Mouse (Mus musculus): Measurements from ENCODE around the gene Carmil2. TPM values are rescaled to one million over a fixed set of nuclear protein-coding genes. Genes with fewer than 3 reads are reported as not detected.

The Carmil2 gene
- polyA plus RNA-seq, 1 experiment, result 1.7 TPM

DNA sequence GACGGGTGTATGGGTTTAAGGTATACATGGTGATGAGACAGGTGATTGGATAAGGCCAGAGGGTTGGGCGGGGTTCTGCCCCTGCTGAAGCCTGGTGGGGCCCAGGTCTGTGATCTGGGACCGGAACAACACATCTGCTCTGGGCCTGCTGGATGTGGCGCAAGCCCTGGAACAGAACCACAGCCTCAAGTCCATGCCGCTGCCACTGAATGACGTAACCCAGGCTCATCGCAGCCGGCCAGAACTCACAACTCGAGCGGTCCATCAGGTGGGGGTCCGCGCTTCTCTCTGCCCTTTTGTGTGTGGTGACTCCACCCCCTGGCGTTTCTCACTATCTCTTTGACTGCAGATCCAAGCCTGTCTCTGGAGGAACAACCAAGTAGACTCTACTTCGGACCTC is 4.9 kb downstream of the Carmil2 start:
- TF ChIP-seq GATA1 (IDR thresholded peaks at IDR 0.05; ENCODE audit: low read length), result no peak

DNA sequence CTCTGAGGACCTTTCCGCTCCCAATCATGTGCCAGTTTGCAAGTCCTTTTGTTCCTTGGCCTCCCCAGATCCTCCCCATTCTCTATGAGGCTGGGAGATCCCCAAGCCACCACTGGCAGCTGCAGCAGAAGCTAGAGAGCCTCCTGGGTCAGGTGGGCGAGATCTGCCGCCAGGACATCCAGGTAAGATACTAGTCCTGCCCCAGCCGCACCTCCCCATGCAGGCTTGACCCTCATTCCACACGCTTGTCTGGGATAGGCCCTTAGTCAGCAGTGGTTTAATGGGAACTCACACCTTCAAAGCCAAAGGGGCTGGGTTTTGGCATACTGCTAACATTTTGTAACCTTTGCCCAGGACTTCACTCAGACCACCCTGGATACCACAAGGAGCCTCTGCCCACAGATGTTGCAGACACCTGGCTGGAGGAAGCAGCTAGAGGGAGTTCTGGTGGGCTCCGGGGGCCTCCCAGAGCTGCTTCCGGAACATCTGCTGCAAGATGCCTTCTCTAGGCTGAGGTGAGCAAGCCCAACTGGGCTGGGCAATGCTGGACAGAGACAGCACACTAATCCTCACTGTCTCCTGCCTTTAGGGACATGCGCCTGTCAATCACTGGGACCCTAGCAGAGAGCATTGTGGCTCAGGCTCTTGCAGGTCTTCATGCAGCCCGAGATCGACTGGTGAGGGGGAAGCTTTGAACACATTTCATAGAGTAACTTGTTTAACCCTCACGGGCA is 6.5 kb downstream of the Carmil2 start:
- no peak for TF ChIP-seq GATA1 (IDR thresholded peaks at IDR 0.05; ENCODE audit: low read length)

DNA sequence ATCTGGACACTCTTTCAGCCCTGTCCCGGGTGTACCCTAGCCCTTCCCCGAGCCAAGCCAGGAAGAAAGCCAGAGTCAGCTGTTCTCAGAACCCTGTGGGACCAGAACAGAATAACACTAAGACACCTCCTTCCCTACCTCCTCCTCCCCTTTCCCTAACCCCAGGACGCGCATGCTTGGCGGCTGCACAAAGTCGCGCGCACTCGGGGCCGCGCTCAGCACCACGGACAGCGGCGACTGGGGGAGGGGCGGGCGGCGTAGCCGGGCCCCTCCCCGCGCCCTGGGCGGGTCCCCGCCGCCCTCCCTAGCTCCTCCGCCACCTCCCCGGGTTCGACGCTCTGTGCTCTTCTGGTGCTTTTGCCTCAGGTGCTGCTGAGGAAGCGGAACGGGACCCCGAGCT is 7.6 kb downstream of the Carmil2 start:
- TF ChIP-seq GATA1 (IDR thresholded peaks at IDR 0.05; ENCODE audit: low read length), result no peak

DNA sequence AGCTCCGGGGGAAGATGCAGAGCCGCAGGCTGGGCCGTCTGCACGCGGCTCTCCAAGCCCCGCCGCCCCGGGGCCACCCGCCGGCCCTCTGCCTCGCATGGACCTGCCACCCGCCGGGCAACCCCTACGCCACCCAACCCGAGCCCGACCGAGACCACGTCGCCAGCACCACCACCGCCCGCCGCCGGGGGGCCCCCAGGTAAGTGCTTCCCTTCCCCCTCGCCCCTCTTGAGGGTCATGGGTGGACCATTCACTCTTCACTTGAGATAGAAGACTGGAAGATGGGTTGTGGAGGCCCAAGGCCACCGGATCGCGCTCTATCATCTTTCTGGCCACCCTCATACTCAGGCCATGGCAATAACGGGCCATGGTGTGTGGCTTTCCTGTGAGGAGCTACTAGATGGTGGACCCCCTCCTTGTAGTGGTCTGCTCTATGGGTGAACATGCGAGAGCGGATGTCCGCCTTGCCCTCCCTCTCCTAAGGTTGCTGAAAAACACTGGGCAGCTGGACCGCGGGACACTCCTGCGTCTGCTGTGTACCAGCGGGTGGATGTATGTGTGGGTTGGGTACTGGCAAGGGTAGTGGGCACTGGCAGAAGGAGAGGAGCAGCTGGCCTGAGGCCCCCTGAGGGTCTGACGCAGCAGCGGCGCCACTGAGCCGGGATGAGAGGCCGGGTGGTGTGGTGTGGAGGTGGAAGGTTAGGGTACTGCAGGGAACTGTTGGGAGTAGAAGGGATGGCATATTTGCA is 8.2 kb downstream of the Carmil2 start:
- TF ChIP-seq GATA1 (IDR thresholded peaks at IDR 0.05; ENCODE audit: low read length), result no peak

DNA sequence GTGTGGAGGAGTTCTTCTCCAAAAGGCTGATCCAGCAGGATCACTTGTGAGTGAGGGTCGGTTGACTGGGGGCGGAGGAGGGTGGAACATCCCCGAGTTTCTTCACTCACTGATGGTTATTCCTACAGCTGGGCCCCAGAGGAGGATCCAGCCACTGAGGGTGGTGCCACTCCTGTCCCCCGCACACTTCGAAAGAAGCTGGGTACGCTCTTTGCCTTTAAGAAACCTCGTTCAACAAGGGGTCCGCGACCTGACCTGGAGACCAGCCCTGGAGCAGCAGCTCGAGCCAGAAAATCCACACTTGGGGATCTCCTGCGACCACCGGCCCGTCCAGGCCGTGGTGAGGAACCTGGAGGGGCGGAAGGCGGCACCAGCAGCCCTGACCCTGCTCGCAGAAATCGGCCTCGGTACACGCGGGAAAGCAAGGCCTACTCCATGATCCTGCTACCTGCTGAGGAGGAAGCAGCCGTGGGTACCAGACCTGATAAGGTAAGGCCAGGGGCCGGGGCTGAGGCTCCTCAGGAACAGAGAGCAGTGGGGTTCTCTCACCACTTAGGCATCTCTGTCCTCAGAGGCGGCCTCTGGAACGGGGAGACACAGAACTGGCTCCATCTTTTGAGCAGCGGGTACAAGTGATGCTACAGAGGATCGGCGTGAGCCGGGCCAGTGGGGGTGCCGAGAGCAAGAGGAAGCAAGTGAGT is 9.2 kb downstream of the Carmil2 start:
- no peak for TF ChIP-seq GATA1 (IDR thresholded peaks at IDR 0.05; ENCODE audit: low read length)

DNA sequence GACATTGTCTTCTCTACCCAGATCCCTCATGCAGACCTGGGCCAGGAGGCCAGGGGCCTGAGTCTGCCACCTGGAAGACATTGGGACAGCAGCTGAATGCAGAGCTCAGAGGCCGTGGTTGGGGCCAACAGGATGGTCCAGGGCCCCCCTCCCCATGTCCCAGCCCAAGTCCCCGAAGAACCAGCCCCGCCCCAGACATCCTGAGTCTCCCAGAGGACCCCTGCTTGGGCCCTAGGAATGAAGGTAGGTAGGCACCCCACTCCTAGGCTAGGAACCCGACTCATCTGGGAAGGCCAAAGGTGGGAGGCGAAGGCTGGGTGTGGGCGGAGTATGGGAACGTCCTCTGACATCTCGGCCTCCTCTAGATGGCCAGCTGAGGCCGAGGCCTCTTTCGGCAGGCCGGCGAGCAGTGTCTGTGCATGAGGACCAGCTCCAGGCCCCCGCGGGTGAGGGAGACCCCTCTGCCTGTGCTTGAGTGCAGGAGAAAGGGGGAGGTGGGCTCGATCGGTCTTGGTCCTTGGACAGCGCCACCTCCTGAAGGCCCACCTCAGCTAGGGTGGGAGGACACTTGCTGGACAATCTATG is 11.2 kb downstream of the Carmil2 start:
- TF ChIP-seq GATA1 (IDR thresholded peaks at IDR 0.05; ENCODE audit: low read length), result no peak

DNA sequence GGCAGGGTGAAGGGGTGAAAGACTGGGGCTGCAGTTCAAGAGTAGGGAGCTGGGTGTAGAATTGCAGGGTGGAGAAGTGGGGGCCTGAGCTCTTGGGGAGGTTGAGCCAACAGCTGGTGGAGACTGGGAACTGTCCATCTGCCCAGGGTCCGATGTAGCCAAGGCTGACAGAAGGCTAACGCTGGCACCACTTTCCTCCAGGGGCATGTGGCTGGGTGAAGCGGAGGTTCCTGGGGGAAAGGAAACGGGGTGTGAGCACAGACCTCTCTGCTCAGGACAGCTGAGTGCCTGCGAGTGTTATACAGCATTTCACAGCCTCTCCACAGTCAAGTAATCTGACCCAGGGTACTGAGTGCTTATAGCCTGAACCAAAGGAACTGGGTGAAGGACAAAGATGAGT is 12.7 kb downstream of the Carmil2 start:
- TF ChIP-seq GATA1 (IDR thresholded peaks at IDR 0.05; ENCODE audit: low read length), result no peak

DNA sequence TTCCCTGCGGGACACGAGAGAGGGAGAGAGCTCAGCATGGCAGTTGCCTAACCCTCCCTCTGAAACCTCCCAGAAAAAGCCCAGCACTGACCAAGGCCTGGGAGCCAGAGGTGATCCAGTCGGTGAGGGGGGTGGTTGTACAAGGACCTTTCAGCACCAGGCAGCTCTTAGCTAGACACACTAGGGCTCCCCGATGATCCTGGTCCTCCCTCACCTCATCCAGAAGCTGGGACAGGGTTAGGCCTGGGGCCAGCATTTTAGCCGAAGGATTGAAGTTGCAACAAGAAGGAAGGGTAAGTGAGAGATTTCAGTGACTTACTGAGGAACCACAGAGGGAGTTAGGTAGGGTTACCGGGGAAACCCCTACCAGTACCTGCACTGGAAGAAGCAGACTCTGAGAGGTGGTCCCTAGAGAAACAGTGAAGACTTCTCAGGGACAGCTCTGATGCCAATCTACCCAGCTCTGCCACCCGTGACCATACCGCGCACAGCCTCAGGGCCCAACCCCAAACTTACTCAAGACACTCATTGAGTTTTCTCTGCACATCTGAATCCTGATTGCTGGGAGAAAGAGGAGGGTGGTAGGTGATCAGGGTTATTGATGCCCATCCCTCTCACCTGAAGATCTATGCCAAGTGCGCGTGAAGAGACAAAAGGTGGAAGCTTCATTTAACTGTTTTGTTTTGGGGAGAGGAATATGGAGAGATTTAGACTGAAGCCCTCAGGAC is 13.6 kb downstream of the Carmil2 start:
- no peak for TF ChIP-seq GATA1 (IDR thresholded peaks at IDR 0.05; ENCODE audit: low read length)

DNA sequence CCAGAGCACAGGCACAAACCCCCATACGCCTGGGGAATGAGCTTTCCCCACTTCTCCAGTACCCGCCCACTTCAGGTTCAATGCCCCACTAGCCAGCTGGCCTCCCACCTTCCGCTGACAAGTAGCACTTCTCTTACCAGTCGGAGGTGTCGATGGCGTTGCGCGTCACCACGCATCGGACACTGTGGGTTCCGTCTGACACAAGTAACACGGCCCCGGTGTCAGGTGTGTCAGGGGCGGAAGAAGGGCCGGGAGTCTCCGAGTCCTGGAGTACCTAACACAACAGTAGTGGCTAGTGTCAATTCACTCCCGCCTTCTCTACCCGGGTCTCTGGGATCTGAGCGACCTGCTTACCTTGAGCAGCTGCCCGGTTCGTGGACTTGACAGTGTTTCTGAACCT is 14.5 kb downstream of the Carmil2 start:
- no peak for TF ChIP-seq GATA1 (IDR thresholded peaks at IDR 0.05; ENCODE audit: low read length)

DNA sequence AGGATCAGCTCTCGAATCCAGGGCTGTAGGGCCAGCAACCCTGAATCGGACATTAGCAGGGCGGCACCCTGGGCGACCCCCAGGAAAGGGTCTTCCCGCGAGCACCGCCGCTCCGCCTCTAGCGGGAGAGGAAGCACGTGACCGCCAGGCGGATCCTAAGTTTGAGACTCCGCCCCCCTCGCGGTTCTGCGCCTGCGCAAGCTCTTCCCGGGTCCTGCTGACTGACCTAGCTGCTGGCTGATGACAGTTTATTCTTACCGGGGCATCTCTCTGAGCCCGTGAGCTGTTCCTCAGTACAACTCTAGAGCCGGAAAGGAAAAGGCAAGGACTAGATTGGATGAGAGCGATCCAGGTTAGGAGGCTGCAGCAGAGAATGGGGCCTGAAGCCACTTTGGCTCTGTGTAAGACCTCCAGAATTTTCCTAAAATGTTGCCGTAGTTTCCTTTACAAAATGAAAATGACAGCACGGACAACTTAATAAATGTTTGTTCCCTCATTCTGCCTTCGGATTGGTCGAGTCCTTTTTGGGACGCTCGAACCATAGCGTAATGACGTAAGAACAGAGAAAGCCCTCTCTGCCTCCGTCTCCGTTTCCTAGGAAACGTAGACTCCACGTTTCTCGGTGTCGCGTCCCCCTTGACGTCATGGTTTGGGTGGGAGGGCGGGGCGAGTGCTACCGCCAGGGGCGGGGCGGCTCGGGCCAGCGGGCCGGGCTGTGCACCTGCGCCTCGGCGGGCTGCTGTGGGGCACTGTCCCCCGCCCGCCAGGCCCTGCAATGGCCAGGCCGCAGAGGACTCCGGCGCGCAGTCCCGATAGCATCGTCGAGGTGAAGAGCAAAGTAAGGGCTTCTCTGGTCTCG is 15.1 kb downstream of the Carmil2 start, which contains the start of the genes Acd and Pard6a:
TSS of gene Acd (minus strand) at position 137 of the 859 bp plus-strand sequence.
TSS of gene Pard6a (plus strand) at position 183 of the 859 bp plus-strand sequence.
- no peak for TF ChIP-seq GATA1 (IDR thresholded peaks at IDR 0.05; ENCODE audit: low read length)

DNA sequence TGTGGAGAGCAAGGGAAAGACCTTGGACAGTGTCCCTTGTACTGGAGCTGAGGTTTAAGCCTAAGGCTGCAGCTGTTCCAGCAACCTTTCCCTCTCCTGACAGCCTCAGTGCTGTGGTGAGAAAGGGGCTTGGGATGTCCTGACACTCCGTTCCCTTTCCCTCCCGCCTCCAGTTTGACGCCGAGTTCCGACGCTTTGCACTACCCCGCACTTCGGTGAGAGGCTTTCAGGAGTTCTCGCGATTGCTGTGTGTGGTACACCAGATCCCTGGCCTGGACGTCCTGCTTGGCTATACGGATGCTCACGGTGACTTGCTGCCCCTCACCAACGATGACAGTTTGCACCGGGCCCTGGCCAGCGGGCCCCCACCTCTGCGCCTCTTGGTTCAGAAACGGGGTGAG is 15.9 kb downstream of the Carmil2 start:
- no peak for TF ChIP-seq GATA1 (IDR thresholded peaks at IDR 0.05; ENCODE audit: low read length)

DNA sequence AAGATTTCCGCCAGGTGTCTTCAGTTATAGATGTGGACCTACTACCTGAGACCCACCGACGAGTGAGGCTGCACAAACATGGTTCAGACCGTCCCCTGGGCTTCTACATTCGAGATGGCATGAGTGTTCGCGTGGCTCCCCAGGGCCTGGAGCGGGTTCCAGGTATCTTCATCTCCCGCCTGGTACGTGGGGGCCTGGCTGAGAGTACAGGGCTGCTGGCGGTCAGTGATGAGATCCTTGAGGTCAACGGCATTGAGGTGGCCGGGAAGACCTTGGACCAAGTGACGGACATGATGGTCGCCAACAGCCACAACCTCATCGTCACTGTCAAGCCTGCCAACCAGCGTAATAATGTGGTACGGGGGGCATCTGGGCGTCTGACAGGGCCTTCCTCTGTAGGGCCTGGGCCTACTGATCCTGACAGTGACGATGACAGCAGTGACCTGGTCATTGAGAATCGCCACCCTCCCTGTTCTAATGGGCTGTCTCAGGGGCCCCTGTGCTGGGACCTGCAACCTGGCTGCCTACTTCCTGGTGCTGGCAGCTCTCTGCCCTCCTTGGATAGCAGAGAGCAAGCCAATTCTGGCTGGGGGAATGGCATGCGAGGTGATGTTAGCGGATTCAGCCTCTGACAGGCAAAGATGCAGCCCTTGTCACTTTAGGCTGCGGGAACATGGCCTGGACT is 16.8 kb downstream of the Carmil2 start:
- TF ChIP-seq GATA1 (IDR thresholded peaks at IDR 0.05; ENCODE audit: low read length), result no peak

DNA sequence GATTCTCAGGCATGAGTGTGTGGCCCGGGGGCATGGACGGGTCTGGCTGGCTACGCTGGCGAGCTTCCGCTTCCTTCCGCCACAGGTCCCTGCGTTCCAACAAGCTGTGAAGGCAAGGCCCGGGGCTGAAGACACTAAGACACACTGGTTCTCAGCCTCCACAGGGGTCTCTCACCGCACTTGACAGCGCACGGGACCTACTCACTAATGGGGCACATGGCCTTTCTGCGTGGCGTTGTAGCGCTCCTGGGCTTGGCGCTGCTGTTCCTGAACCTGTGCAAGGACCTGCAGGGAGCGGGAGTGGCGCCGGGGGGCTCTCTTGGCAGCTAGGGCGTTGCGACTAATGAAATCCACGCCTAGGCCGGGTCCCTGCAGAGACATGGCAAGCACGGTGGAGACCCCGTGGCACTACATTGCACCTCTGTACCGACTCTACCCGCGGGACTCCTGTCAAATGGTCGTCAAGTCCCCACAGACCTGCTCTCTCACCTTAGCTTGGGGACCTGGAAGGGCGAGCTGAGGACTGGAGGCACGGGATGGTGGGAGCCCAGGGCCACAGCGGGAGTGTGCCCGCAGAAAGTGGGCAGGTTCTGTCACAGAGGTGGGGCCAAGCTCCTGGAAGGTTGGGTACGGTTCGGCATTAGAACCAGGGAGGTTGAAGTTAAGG is 18.2 kb downstream of the Carmil2 start:
- TF ChIP-seq GATA1 (IDR thresholded peaks at IDR 0.05; ENCODE audit: low read length), result no peak
